Mouse (Mus musculus): Measurements from ENCODE around the gene Pyy. TPM values are rescaled to one million over a fixed set of nuclear protein-coding genes. Genes with fewer than 3 reads are reported as not detected.

Gene Pyy
- polyA plus RNA-seq, 1 experiment = 4.0 TPM

GRCm38 (mm10) chr11:102137625-102138446 is 30.2 kb upstream of the Pyy start:
- DNase-seq (ENCODE audit: low read depth) = no peak

GRCm38 (mm10) chr11:102134516-102134915 is 26.9 kb upstream of the Pyy start:
- TF ChIP-seq POLR2A (IDR thresholded peaks at IDR 0.05; ENCODE audit: borderline replicate concordance, extremely low read depth, insufficient read depth, insufficient read length, poor library complexity, severe bottlenecking) = no peak
- TF ChIP-seq CTCF (IDR thresholded peaks at IDR 0.05; ENCODE audit: borderline replicate concordance, extremely low read depth, insufficient read depth, insufficient read length) = no peak
- DNase-seq (ENCODE audit: low read depth) = peak; percentile 55

More at GRCm38 (mm10) chr11:102137625-102138446, 30.2 kb upstream of the Pyy start:
- TF ChIP-seq CTCF (IDR thresholded peaks at IDR 0.05; ENCODE audit: borderline replicate concordance, extremely low read depth, insufficient read depth, insufficient read length) = no peak
- no peak for TF ChIP-seq POLR2A (IDR thresholded peaks at IDR 0.05; ENCODE audit: borderline replicate concordance, extremely low read depth, insufficient read depth, insufficient read length, poor library complexity, severe bottlenecking)

- TF ChIP-seq POLR2A (IDR thresholded peaks at IDR 0.05; ENCODE audit: borderline replicate concordance, extremely low read depth, insufficient read depth, insufficient read length, poor library complexity, severe bottlenecking) (no peak), CTCF (IDR thresholded peaks at IDR 0.05; ENCODE audit: borderline replicate concordance, extremely low read depth, insufficient read depth, insufficient read length) (no peak)
These were observed 9.8 kb upstream of the Pyy start for GRCm38 (mm10) chr11:102117386-102117785.

GRCm38 (mm10) chr11:102116241-102116640 is 8.6 kb upstream of the Pyy start:
- DNase-seq (ENCODE audit: low read depth) = no peak

More at GRCm38 (mm10) chr11:102117386-102117785, 9.8 kb upstream of the Pyy start:
- no peak for DNase-seq (ENCODE audit: low read depth)

GRCm38 (mm10) chr11:102111576-102111975 is 3.9 kb upstream of the Pyy start:
- DNase-seq (ENCODE audit: low read depth) = no peak
- no peak for TF ChIP-seq CTCF (IDR thresholded peaks at IDR 0.05; ENCODE audit: borderline replicate concordance, extremely low read depth, insufficient read depth, insufficient read length)
- TF ChIP-seq POLR2A (IDR thresholded peaks at IDR 0.05; ENCODE audit: borderline replicate concordance, extremely low read depth, insufficient read depth, insufficient read length, poor library complexity, severe bottlenecking) = no peak

More at GRCm38 (mm10) chr11:102116241-102116640, 8.6 kb upstream of the Pyy start:
- no peak for TF ChIP-seq POLR2A (IDR thresholded peaks at IDR 0.05; ENCODE audit: borderline replicate concordance, extremely low read depth, insufficient read depth, insufficient read length, poor library complexity, severe bottlenecking)
- TF ChIP-seq CTCF (IDR thresholded peaks at IDR 0.05; ENCODE audit: borderline replicate concordance, extremely low read depth, insufficient read depth, insufficient read length) = no peak

- no peak for DNase-seq (ENCODE audit: low read depth)
- TF ChIP-seq POLR2A (IDR thresholded peaks at IDR 0.05; ENCODE audit: borderline replicate concordance, extremely low read depth, insufficient read depth, insufficient read length, poor library complexity, severe bottlenecking) (no peak), CTCF (IDR thresholded peaks at IDR 0.05; ENCODE audit: borderline replicate concordance, extremely low read depth, insufficient read depth, insufficient read length) (no peak)
These were observed 721 bp downstream of the Pyy start for GRCm38 (mm10) chr11:102106911-102107310.

- TF ChIP-seq POLR2A (IDR thresholded peaks at IDR 0.05; ENCODE audit: borderline replicate concordance, extremely low read depth, insufficient read depth, insufficient read length, poor library complexity, severe bottlenecking) (no peak), CTCF (IDR thresholded peaks at IDR 0.05; ENCODE audit: borderline replicate concordance, extremely low read depth, insufficient read depth, insufficient read length) (peak; percentile 94)
These were observed 5.0 kb downstream of the Pyy start for GRCm38 (mm10) chr11:102102485-102103258.

GRCm38 (mm10) chr11:102101219-102101618 is 6.4 kb downstream of the Pyy start, which contains the start of gene Ppy:
TSS of gene Ppy (minus strand) at chr11:102101319.
- no peak for TF ChIP-seq POLR2A (IDR thresholded peaks at IDR 0.05; ENCODE audit: borderline replicate concordance, extremely low read depth, insufficient read depth, insufficient read length, poor library complexity, severe bottlenecking)
- TF ChIP-seq CTCF (IDR thresholded peaks at IDR 0.05; ENCODE audit: borderline replicate concordance, extremely low read depth, insufficient read depth, insufficient read length) = no peak
- DNase-seq (ENCODE audit: low read depth) = no peak

More at GRCm38 (mm10) chr11:102102485-102103258, 5.0 kb downstream of the Pyy start:
- DNase-seq (ENCODE audit: low read depth) = peak; percentile 80

- DNase-seq (ENCODE audit: low read depth) = peak; percentile 95
- TF ChIP-seq CTCF (IDR thresholded peaks at IDR 0.05; ENCODE audit: borderline replicate concordance, extremely low read depth, insufficient read depth, insufficient read length) = peak; percentile 61
- no peak for TF ChIP-seq POLR2A (IDR thresholded peaks at IDR 0.05; ENCODE audit: borderline replicate concordance, extremely low read depth, insufficient read depth, insufficient read length, poor library complexity, severe bottlenecking)
These were observed 10.7 kb downstream of the Pyy start for GRCm38 (mm10) chr11:102096887-102097391.

- no peak for DNase-seq (ENCODE audit: low read depth)
- TF ChIP-seq CTCF (IDR thresholded peaks at IDR 0.05; ENCODE audit: borderline replicate concordance, extremely low read depth, insufficient read depth, insufficient read length) = no peak
- TF ChIP-seq POLR2A (IDR thresholded peaks at IDR 0.05; ENCODE audit: borderline replicate concordance, extremely low read depth, insufficient read depth, insufficient read length, poor library complexity, severe bottlenecking) = no peak
These were observed 11.2 kb downstream of the Pyy start for GRCm38 (mm10) chr11:102096446-102096845.

GRCm38 (mm10) chr11:102095676-102096075 is 12.0 kb downstream of the Pyy start:
- no peak for DNase-seq (ENCODE audit: low read depth)
- TF ChIP-seq CTCF (IDR thresholded peaks at IDR 0.05; ENCODE audit: borderline replicate concordance, extremely low read depth, insufficient read depth, insufficient read length) = no peak
- TF ChIP-seq POLR2A (IDR thresholded peaks at IDR 0.05; ENCODE audit: borderline replicate concordance, extremely low read depth, insufficient read depth, insufficient read length, poor library complexity, severe bottlenecking) = no peak
